Mouse (Mus musculus) hindbrain, embryonic 14.5 days (tissue): ENCODE data around the gene Ebf1. TPM values are rescaled to one million over a fixed set of nuclear protein-coding genes. Genes with fewer than 3 reads are reported as not detected.
A peak's percentile ranks its signal among the peaks of the same experiment; 100 is the strongest.

Source experiments
- ATAC-seq: fragments of 200-750 bp; cut with Nextera tagmentation; 2 replicates; pipeline ENCODE4 v1.8.0; 2017; ENCODE audit warnings: moderate number of reproducible peaks, mild to moderate bottlenecking, moderate TSS enrichment, moderate library complexity; ENCODE audit not compliant: low FRiP score
- DNase-seq: peaks from one replicate; pipeline ENCODE4 v3.0.0-alpha.2; 2015; ENCODE audit warnings: low spot score
- H3K27ac ChIP-seq: fragments of 300-500 bp; sonication (generic); 2 replicates; pipeline ENCODE4 v1.5.1; 2014; ENCODE audit warnings: mild to moderate bottlenecking, moderate library complexity
- H3K27me3 ChIP-seq: fragments of 300-500 bp; sonication (generic); 2 replicates; pipeline ENCODE4 v1.6.1; 2014; ENCODE audit warnings: mild to moderate bottlenecking, low read length, mixed read lengths; ENCODE audit not compliant: control insufficient read depth, insufficient read depth
- H3K36me3 ChIP-seq: fragments of 300-500 bp; sonication (generic); replicated peaks from 2 replicates; pipeline ENCODE4 v1.6.1; 2014; ENCODE audit not compliant: control insufficient read depth, insufficient read depth
- H3K4me1 ChIP-seq: fragments of 300-500 bp; sonication (generic); replicated peaks from 2 replicates; pipeline ENCODE4 v1.6.1; 2014; ENCODE audit warnings: antibody characterized with exemption, low read length, mixed read lengths; ENCODE audit not compliant: control insufficient read depth, insufficient read depth
- H3K4me2 ChIP-seq: fragments of 300-500 bp; sonication (generic); replicated peaks from 2 replicates; pipeline ENCODE4 v1.6.1; 2014; ENCODE audit warnings: mild to moderate bottlenecking, moderate library complexity
- H3K4me3 ChIP-seq: fragments of 300-500 bp; sonication (generic); replicated peaks from 2 replicates; pipeline ENCODE4 v1.5.1; 2014; ENCODE audit warnings: mild to moderate bottlenecking, low read length
- H3K9ac ChIP-seq: fragments of 300-500 bp; sonication (generic); 2 replicates; pipeline ENCODE4 v1.6.1; 2014
- H3K9me3 ChIP-seq: fragments of 300-500 bp; sonication (generic); 2 replicates; pipeline ENCODE4 v1.6.1; 2016; ENCODE audit warnings: low read length; ENCODE audit not compliant: control insufficient read depth
- WGBS: fragments of 180-500 bp; shearing (Covaris S2); extraction: QIAGEN DNeasy Blood & Tissue Kit; methylation state at CpG from one replicate; pipeline ENCODE4 v1.1.7; 2014; 5-methylcytosine and 5-hydroxymethylcytosine counted together
- polyA plus RNA-seq: library from polyadenylated mRNA; unstranded; fragments of >200 nt; fragmentation: Nextera tagmentation; extraction: Ambion mirVana; gene quantifications from 2 replicates; pipeline ENCODE4 v1.2.1, GENCODE M21; 2014

Gene Ebf1
- polyA plus RNA-seq, 1 experiment from 2014 or later: 123 TPM

GRCm38 (mm10) chr11:44837592-44837991 lies 220.5 kb downstream of the Ebf1 start:
- no peak overlapping the region for H3K4me3 ChIP-seq
- no peaks in the 10 kb centered on the region for H3K36me3 ChIP-seq
- no peak overlapping the region; the same call in 1 of the 2 replicates for H3K27ac ChIP-seq
- DNase-seq (no peak), ATAC-seq (peak; percentile 44; the same call in 1 of the 2 replicates)
- 40% methylated on average over 2 of the region's 2 CpGs for WGBS
- H3K4me1 ChIP-seq: peaks cover 32% of the 10 kb centered on the region
- H3K9me3 ChIP-seq: no peaks in the 10 kb centered on the region
- H3K4me2 ChIP-seq: no peak overlapping the region
- no peak overlapping the region for H3K9ac ChIP-seq
- no peaks in the 10 kb centered on the region for H3K27me3 ChIP-seq

DNA sequence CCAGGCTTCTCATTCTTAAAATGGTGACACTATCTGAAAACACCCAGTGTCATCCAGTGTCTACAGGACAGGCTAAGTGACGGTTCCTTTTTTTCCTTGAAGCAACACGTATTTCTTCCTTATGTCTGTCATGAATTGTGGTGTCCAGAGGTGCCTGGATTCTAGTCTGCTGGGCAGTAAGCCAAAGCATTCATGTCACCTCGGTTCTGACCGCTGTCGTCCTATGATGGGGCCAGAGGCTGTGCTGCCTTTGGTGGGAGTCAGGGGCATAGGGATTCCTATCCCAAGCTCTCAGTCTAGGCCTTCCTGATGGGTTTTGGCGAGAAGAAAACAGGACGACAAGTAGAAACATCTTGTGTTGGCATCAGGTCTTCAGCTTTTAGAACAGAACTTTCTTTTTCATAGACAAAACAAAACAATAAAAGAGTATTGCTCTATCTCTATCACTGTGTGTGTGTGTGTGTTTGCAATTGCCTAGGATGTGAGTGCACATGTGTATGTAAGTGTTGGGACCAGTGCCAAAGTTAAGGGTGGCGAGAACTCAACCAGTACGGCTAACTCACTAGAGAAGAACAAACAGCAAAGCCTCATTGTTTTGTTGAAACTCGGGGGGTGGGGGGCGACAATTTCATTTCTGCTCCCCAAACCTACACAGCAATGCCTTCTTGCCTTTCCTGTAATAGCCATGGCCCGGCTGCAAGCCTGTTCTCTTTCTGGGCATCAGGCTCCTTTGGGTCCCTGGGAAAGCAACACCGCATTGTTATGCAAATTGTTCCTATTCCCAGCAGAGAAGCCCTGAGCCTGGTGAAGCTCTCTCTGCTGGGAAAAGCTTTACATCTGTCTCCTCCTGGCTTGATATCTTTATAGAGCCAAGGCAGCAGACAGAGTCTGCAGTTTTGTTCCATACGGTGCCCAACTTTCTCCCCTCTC lies 224.3 kb downstream of the Ebf1 start:
- Histone ChIP-seq H3K36me3 (no peaks in the 10 kb centered on the region), H3K9ac (no peak overlapping the region), H3K27me3 (no peaks in the 10 kb centered on the region), H3K9me3 (no peaks in the 10 kb centered on the region), H3K4me2 (no peak overlapping the region), H3K4me3 (no peak overlapping the region), H3K4me1 (peaks cover 27% of the 10 kb centered on the region), H3K27ac (peak overlapping the region; percentile 27; the same call in 1 of the 2 replicates)
- DNase-seq: no peak
- peak; percentile 73 for ATAC-seq
- 25% methylated on average over 14 of the region's 14 CpGs for WGBS

GRCm38 (mm10) chr11:44851874-44852273 lies 234.8 kb downstream of the Ebf1 start:
- Histone ChIP-seq H3K4me1 (no peaks in the 10 kb centered on the region), H3K9me3 (no peaks in the 10 kb centered on the region), H3K9ac (no peak overlapping the region), H3K4me2 (no peak overlapping the region), H3K27me3 (no peaks in the 10 kb centered on the region), H3K4me3 (no peak overlapping the region), H3K27ac (no peak overlapping the region), H3K36me3 (no peaks in the 10 kb centered on the region)
- 87% methylated on average over 3 of the region's 3 CpGs for WGBS
- ATAC-seq (no peak), DNase-seq (no peak)

GRCm38 (mm10) chr11:44852921-44853320 lies 235.8 kb downstream of the Ebf1 start:
- no peaks in the 10 kb centered on the region for H3K9me3 ChIP-seq
- no peak for DNase-seq
- no peak overlapping the region for H3K9ac ChIP-seq
- 85% methylated on average over 10 of the region's 10 CpGs for WGBS
- no peak for ATAC-seq
- H3K4me3 ChIP-seq: no peak overlapping the region
- H3K4me1 ChIP-seq: no peaks in the 10 kb centered on the region
- no peaks in the 10 kb centered on the region for H3K36me3 ChIP-seq
- H3K27me3 ChIP-seq: no peaks in the 10 kb centered on the region
- H3K4me2 ChIP-seq: no peak overlapping the region
- no peak overlapping the region for H3K27ac ChIP-seq

- DNase-seq: no peak
- Histone ChIP-seq H3K27ac (no peak overlapping the region), H3K4me2 (no peak overlapping the region), H3K36me3 (no peaks in the 10 kb centered on the region), H3K4me1 (no peaks in the 10 kb centered on the region), H3K9ac (no peak overlapping the region), H3K4me3 (no peak overlapping the region), H3K9me3 (no peaks in the 10 kb centered on the region), H3K27me3 (no peaks in the 10 kb centered on the region)
- 91% methylated on average over 7 of the region's 7 CpGs for WGBS
- no peak for ATAC-seq
Observed at GRCm38 (mm10) chr11:44854496-44854895, 237.4 kb downstream of the Ebf1 start.

DNA sequence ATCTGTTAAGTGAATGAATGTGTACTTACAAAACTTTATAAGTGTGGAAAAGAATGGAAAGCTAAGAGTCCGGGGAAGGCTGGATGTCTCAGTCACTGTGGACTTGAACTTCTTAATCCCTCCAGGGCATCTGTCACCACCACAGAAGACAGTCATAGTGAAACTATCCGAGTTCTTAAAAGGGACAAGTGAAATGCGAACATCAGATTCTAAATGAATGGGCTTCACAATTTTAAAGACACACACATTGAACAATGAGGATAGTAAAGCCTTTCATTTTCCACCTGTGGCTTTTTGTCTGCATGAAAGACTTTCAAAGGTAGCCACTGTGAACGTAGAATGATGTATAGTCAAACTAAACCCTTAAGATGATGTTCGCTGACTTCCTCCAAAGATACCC lies 244.0 kb downstream of the Ebf1 start:
- Histone ChIP-seq H3K9me3 (no peaks in the 10 kb centered on the region), H3K9ac (no peak overlapping the region), H3K4me2 (no peak overlapping the region), H3K36me3 (no peaks in the 10 kb centered on the region), H3K4me1 (peaks cover 3% of the 10 kb centered on the region; the same call in 1 of the 2 replicates), H3K27ac (no peak overlapping the region), H3K4me3 (no peak overlapping the region), H3K27me3 (no peaks in the 10 kb centered on the region)
- 69% methylated on average over 5 of the region's 5 CpGs for WGBS
- ATAC-seq (no peak), DNase-seq (no peak)

- H3K27me3 ChIP-seq: no peaks in the 10 kb centered on the region
- no peak overlapping the region for H3K27ac ChIP-seq
- peaks cover 14% of the 10 kb centered on the region for H3K4me1 ChIP-seq
- H3K36me3 ChIP-seq: no peaks in the 10 kb centered on the region
- whole genome bisulfite sequencing: 53% methylated on average over 8 of the region's 8 CpGs
- H3K4me3 ChIP-seq: no peak overlapping the region
- no peak overlapping the region for H3K9ac ChIP-seq
- no peak for DNase-seq
- no peak overlapping the region for H3K4me2 ChIP-seq
- ATAC-seq: no peak
- H3K9me3 ChIP-seq: no peaks in the 10 kb centered on the region
Observed at GRCm38 (mm10) chr11:44863910-44864309, 246.8 kb downstream of the Ebf1 start.

GRCm38 (mm10) chr11:44866476-44867149 lies 249.5 kb downstream of the Ebf1 start:
- Histone ChIP-seq H3K4me1 (peaks cover 14% of the 10 kb centered on the region), H3K9me3 (no peaks in the 10 kb centered on the region), H3K9ac (no peak overlapping the region), H3K4me2 (no peak overlapping the region), H3K27ac (peak overlapping the region; percentile 59; the same call in 1 of the 2 replicates), H3K4me3 (no peak overlapping the region), H3K27me3 (no peaks in the 10 kb centered on the region), H3K36me3 (0 out of 2 replicates have a peak, but pooled peaks cover 5% of the 10 kb centered on the region)
- ATAC-seq (no peak), DNase-seq (no peak)
- WGBS: 58% methylated on average over 14 of the region's 14 CpGs

DNA sequence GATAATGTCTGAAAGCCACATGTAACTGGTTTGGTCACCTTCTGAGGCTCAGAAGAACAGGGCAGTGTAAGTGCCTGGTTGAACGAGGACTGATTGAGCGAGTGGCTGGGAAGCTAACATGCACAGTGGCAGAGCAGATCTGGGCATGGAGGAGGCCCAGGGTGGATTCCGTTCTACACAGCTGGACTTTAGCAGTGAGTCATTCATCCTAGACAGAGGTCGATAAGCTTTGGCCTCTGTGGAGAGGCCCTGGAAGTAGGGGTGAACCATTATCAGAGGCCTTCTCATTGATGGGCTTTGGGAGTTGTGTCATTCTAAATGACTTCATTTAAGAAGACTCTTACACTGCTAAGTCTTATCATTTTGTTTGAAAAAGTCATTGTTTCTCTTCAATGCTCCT lies 250.3 kb downstream of the Ebf1 start:
- Histone ChIP-seq H3K36me3 (0 out of 2 replicates have a peak, but pooled peaks cover 5% of the 10 kb centered on the region), H3K27ac (no peak overlapping the region), H3K27me3 (no peaks in the 10 kb centered on the region), H3K9ac (no peak overlapping the region), H3K9me3 (no peaks in the 10 kb centered on the region), H3K4me1 (peaks cover 14% of the 10 kb centered on the region), H3K4me2 (no peak overlapping the region), H3K4me3 (no peak overlapping the region)
- 64% methylated on average over 4 of the region's 4 CpGs for WGBS
- no peak for ATAC-seq
- no peak for DNase-seq
